Mouse (Mus musculus) layer of hippocampus, postnatal 10 days (tissue): ENCODE data around the gene Slc4a11. TPM values are rescaled to one million over a fixed set of nuclear protein-coding genes. Genes with fewer than 3 reads are reported as not detected.

Experiments used
- total RNA-seq, 2 experiments: library from RNA; stranded (reverse); gene quantifications; 2 replicates each; pipeline ENCODE4 v1.2.3; 2021

The Slc4a11 gene
- total RNA-seq, 2 experiments from 2014 or later: 0.21 to 0.38 TPM

Other genes starting within 250 kb of the Slc4a11 start
- gene Ptpra, start 247.2 kb downstream of the Slc4a11 start, total RNA-seq: 100 to 1,000 TPM; 283 to 297 TPM
- gene Mrps26, start 133.8 kb downstream of the Slc4a11 start, total RNA-seq: 10 to 100 TPM; 73.6 to 81.5 TPM
- not detected for gene Oxt, start 121.3 kb downstream of the Slc4a11 start, total RNA-seq
- gene Avp, start 115.0 kb downstream of the Slc4a11 start, total RNA-seq: not detected
- 1 to 10 TPM; 8.1 to 8.7 TPM for gene Fastkd5, start 67.5 kb downstream of the Slc4a11 start, total RNA-seq
- gene Ubox5, start 67.5 kb downstream of the Slc4a11 start, total RNA-seq: 1 to 10 TPM; 7.4 to 8.2 TPM
- 10 to 100 TPM; 43.9 to 50.5 TPM for gene Lzts3, start 54.7 kb downstream of the Slc4a11 start, total RNA-seq
- 10 to 100 TPM; 57.9 to 71.9 TPM for gene Ddrgk1, start 32.9 kb downstream of the Slc4a11 start, total RNA-seq
- 10 to 100 TPM; 39.5 to 43.4 TPM for gene Itpa, start 29.9 kb downstream of the Slc4a11 start, total RNA-seq
- gene 4930402H24Rik, start 208.9 kb upstream of the Slc4a11 start, total RNA-seq: 10 to 100 TPM; 79.8 to 94.0 TPM
- gene Atrn, start 209.0 kb upstream of the Slc4a11 start, total RNA-seq: 100 to 1,000 TPM; 103 TPM